Mouse (Mus musculus): ENCODE results near the gene Nat8l. TPM values are rescaled to one million over a fixed set of nuclear protein-coding genes. Genes with fewer than 3 reads are reported as not detected.

The Nat8l gene
- polyA plus RNA-seq, 1 experiment: 0.41 TPM

DNA sequence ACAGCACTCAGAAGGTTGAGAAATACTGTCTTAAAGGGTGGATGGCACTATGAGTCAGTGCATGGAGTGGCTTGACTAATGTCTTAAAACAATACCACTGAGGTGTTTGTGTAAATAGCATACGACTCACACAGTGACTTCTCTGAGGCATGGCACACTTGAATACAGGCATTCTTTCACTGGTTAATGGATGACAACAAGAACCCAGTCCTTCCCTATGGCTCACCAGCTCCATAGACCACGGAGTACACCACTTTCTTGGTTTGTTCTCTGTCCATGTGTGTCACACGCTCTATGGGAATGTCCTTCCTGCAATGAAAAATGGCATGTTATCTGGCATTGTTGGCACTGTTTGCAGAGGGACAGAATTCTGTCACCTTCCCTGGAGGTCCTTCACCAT, 36.7 kb downstream of the Nat8l start:
- H3K4me3 ChIP-seq (ENCODE audit: control insufficient read depth, low read depth, low read length): no peak overlapping the region
- H3K36me3 ChIP-seq (ENCODE audit: control insufficient read depth, insufficient read depth, low read length): no peaks in the 10 kb centered on the region; the same call in 1 of the 2 replicates
- no peak overlapping the region for H3K27ac ChIP-seq (ENCODE audit: control insufficient read depth, insufficient read depth, low read depth, low read length)
- no peaks in the 10 kb centered on the region for H3K27me3 ChIP-seq (ENCODE audit: control insufficient read depth, insufficient read depth, low read length)
- H3K4me1 ChIP-seq (ENCODE audit: control insufficient read depth, insufficient read depth, low read length): no peaks in the 10 kb centered on the region
- TF ChIP-seq CTCF (IDR thresholded peaks at IDR 0.05; ENCODE audit: control insufficient read depth, insufficient read depth, insufficient replicate concordance, low read depth, low read length) (no peak), POLR2A (IDR thresholded peaks at IDR 0.05; ENCODE audit: control insufficient read depth, low read depth, low read length) (no peak)

Other genes starting within 250 kb of the Nat8l start
- 24.1 and 26.1 TPM in 2 replicates for gene Letm1, start 213.2 kb upstream of the Nat8l start, polyA plus RNA-seq (2012; rRNA removed)
- gene Nsd2, start 175.3 kb upstream of the Nat8l start, polyA plus RNA-seq (2012; rRNA removed): 48.5 and 54.5 TPM in 2 replicates
- 33.4 and 38.7 TPM in 2 replicates for gene Nelfa, start 59.6 kb upstream of the Nat8l start, polyA plus RNA-seq (2012; rRNA removed)
- 154 and 207 TPM in 2 replicates for gene Gm1673, start 12.6 kb upstream of the Nat8l start, polyA plus RNA-seq (2012; rRNA removed)
- 18.6 and 20.9 TPM in 2 replicates for gene Poln, start 173.5 kb downstream of the Nat8l start, polyA plus RNA-seq (2012; rRNA removed)
- gene Haus3, start 173.5 kb downstream of the Nat8l start, polyA plus RNA-seq (2012; rRNA removed): 1.5 and 2.3 TPM in 2 replicates
- 137 and 141 TPM in 2 replicates for gene Mxd4, start 191.7 kb downstream of the Nat8l start, polyA plus RNA-seq (2012; rRNA removed)